Mouse (Mus musculus) right cerebral cortex, adult 18-20 months (tissue): ENCODE results near the gene AC134908.4.

ENCODE experiments used
- DNase-seq: peaks from one replicate; pipeline ENCODE4 v3.0.0; 2022; ENCODE audit warnings: mixed read lengths

AC134908.4 gene

GRCm38 (mm10) chr17:25806507-25806906, 11.0 kb upstream of the AC134908.4 start:
- DNase-seq: no peak

- peak; percentile 89 for DNase-seq
These were observed 7.5 kb upstream of the AC134908.4 start for GRCm38 (mm10) chr17:25802825-25803517.

- DNase-seq: peak; percentile 67
These were observed 5.6 kb upstream of the AC134908.4 start for GRCm38 (mm10) chr17:25801029-25801428.

GRCm38 (mm10) chr17:25796951-25797369, 1.5 kb upstream of the AC134908.4 start, which contains the start of gene Metrn:
TSS of gene Metrn (minus strand) at chr17:25797136.
- peak; percentile 78 for DNase-seq

GRCm38 (mm10) chr17:25796211-25796771, 832 bp upstream of the AC134908.4 start:
- no peak for DNase-seq

GRCm38 (mm10) chr17:25794998-25795397, 461 bp downstream of the AC134908.4 start:
- DNase-seq: no peak

- no peak for DNase-seq
These were observed 1.3 kb downstream of the AC134908.4 start for GRCm38 (mm10) chr17:25794197-25794596.

- DNase-seq: peak; percentile 65
These were observed 2.8 kb downstream of the AC134908.4 start, which contains the start of gene Fam173a for GRCm38 (mm10) chr17:25792615-25793014. TSS of gene Fam173a (minus strand) at chr17:25792901.

GRCm38 (mm10) chr17:25791843-25792527, 3.5 kb downstream of the AC134908.4 start:
- DNase-seq: peak; percentile 87

- DNase-seq: no peak
These were observed 4.1 kb downstream of the AC134908.4 start for GRCm38 (mm10) chr17:25791320-25791842.

GRCm38 (mm10) chr17:25786781-25787504, 8.5 kb downstream of the AC134908.4 start:
- DNase-seq: no peak

GRCm38 (mm10) chr17:25786280-25786679, 9.2 kb downstream of the AC134908.4 start, which contains the start of gene Ccdc78:
TSS of gene Ccdc78 (plus strand) at chr17:25786580.
- no peak for DNase-seq

GRCm38 (mm10) chr17:25785281-25785745, 10.1 kb downstream of the AC134908.4 start, which contains the start of gene Haghl:
TSS of gene Haghl (minus strand) at chr17:25785673.
- peak; percentile 96 for DNase-seq

- DNase-seq: no peak
These were observed 11.4 kb downstream of the AC134908.4 start for GRCm38 (mm10) chr17:25783861-25784574.

- no peak for DNase-seq
These were observed 12.4 kb downstream of the AC134908.4 start for GRCm38 (mm10) chr17:25783086-25783485.

- DNase-seq: no peak
These were observed 14.1 kb downstream of the AC134908.4 start for GRCm38 (mm10) chr17:25781339-25781738.

GRCm38 (mm10) chr17:25777948-25778347, 17.5 kb downstream of the AC134908.4 start:
- DNase-seq: no peak

GRCm38 (mm10) chr17:25775318-25776062, 20.0 kb downstream of the AC134908.4 start:
- DNase-seq: no peak

- DNase-seq: peak; percentile 97
These were observed 21.8 kb downstream of the AC134908.4 start, which contains the start of gene Narfl for GRCm38 (mm10) chr17:25773549-25774120. TSS of gene Narfl (plus strand) at chr17:25773776.

- no peak for DNase-seq
These were observed 26.1 kb downstream of the AC134908.4 start for GRCm38 (mm10) chr17:25769331-25769730.

- no peak for DNase-seq
These were observed 29.6 kb downstream of the AC134908.4 start for GRCm38 (mm10) chr17:25765886-25766285.
